ENCODE assay signal across 19 mouse cellular contexts in genomic region chr12:51403987-51404586, GRCm38 (mm10). TPM values are rescaled to one million over a fixed set of nuclear protein-coding genes. Genes with fewer than 3 reads are reported as not detected.
DNase-seq lines count a peak whose midpoint lies in the region; ATAC-seq and TF ChIP-seq lines count a peak whose summit lies in the region.
"Had no signal": no experiment of that assay in that cellular context is flagged by ENCODE, and none has a peak within 500 bp of the region (broad histone marks: within the 10 kb centered on the region; RNA-seq: fewer than 3 reads in every experiment).

No protein-coding gene starts in this region.

- 51% methylated on average over 4 of the region's 4 CpGs for WGBS in heart, postnatal 0 days

- H3K36me3 ChIP-seq in heart, postnatal 0 days (replicated peaks; ENCODE audit: control insufficient read depth, insufficient read depth, low read length), result peaks cover 54% of the 10 kb centered on the region

- no peak for TF ChIP-seq CTCF in heart, postnatal 0 days (IDR thresholded peaks at IDR 0.05; ENCODE audit: low read depth)

- peak; percentile 10 for DNase-seq in heart, postnatal 0 days (ENCODE audit: low spot score)
- DNase-seq in heart, postnatal 4 days, result no peak
- DNase-seq in thymus, postnatal 0 days (ENCODE audit: low spot score), result peak; percentile 4
- DNase-seq in thymus, postnatal 14 days, result no peak
- peak; percentile 14 for DNase-seq in c-Kit-positive CD71-positive TER-119-negative erythroid progenitor cells, embryonic 14.5 days (ENCODE audit: low read depth)
- DNase-seq in adrenal gland, postnatal 25 days, result no peak
- DNase-seq in cerebellum, adult 11 months, result no peak
- DNase-seq: adrenal gland, adult 8-10 months; cerebellum, adult 8-10 months; heart, adult 18-20 months; layer of hippocampus, postnatal 36 days; lung, postnatal 14 days; right cerebral cortex, postnatal 14 days; thymus, postnatal 4 days had no signal

- H3K4me3 ChIP-seq in heart, postnatal 0 days (ENCODE audit: low read depth, low read length), result no peak overlapping the region
- H3K4me3 ChIP-seq: embryonic facial prominence, embryonic 13.5 days; hindbrain, embryonic 12.5 days; midbrain, embryonic 13.5 days; neural tube, embryonic 15.5 days had no signal

- H3K4me2 ChIP-seq in heart, postnatal 0 days (ENCODE audit: low read depth, low read length), result no peak overlapping the region
- H3K4me2 ChIP-seq: embryonic facial prominence, embryonic 13.5 days; hindbrain, embryonic 12.5 days; midbrain, embryonic 13.5 days; neural tube, embryonic 15.5 days had no signal

- no peak overlapping the region for H3K9ac ChIP-seq in heart, postnatal 0 days (replicated peaks; ENCODE audit: low read depth, low read length)
- H3K9ac ChIP-seq: embryonic facial prominence, embryonic 13.5 days; hindbrain, embryonic 12.5 days; midbrain, embryonic 13.5 days; neural tube, embryonic 15.5 days had no signal

- no peak for ATAC-seq in heart, postnatal 0 days (ENCODE audit: insufficient read depth, low read depth)
- ATAC-seq: midbrain, embryonic 13.5 days had no signal

- no peak overlapping the region for H3K27ac ChIP-seq in heart, postnatal 0 days (ENCODE audit: low read depth)
- H3K27ac ChIP-seq: embryonic facial prominence, embryonic 13.5 days; hindbrain, embryonic 12.5 days; midbrain, embryonic 13.5 days; neural tube, embryonic 15.5 days had no signal

- no peaks in the 10 kb centered on the region for H3K9me3 ChIP-seq in heart, postnatal 0 days (replicated peaks; ENCODE audit: control insufficient read depth, low read length)
- H3K9me3 ChIP-seq: embryonic facial prominence, embryonic 13.5 days; G1E; hindbrain, embryonic 12.5 days; midbrain, embryonic 13.5 days; neural tube, embryonic 15.5 days had no signal

- H3K4me1 ChIP-seq in heart, postnatal 0 days (ENCODE audit: control insufficient read depth, insufficient read depth), result no peaks in the 10 kb centered on the region
- H3K4me1 ChIP-seq: embryonic facial prominence, embryonic 13.5 days; hindbrain, embryonic 12.5 days; midbrain, embryonic 13.5 days; neural tube, embryonic 15.5 days had no signal

- no peak for TF ChIP-seq EP300 in heart, postnatal 0 days (IDR thresholded peaks at IDR 0.05; ENCODE audit: low read depth)

- H3K27me3 ChIP-seq in heart, postnatal 0 days (ENCODE audit: control insufficient read depth, insufficient read depth, low read length), result no peaks in the 10 kb centered on the region
- H3K27me3 ChIP-seq: embryonic facial prominence, embryonic 13.5 days; hindbrain, embryonic 12.5 days; midbrain, embryonic 13.5 days; neural tube, embryonic 15.5 days had no signal

RNA-seq across cellular contexts. Expression of gene Scfd1, which starts 26.8 kb away (rescaled TPM):
- 23.4 and 33.9 TPM in 2 replicates for total RNA-seq in heart, postnatal 0 days (2014; rRNA removed; ENCODE audit: low replicate concordance)
- polyA plus RNA-seq in heart, postnatal 0 days (2015; fragmentation: Nextera tagmentation; extraction: Ambion mirVana), result 54.1 and 54.2 TPM in 2 replicates
- total RNA-seq in heart, postnatal 4 days (2021), result 10 to 100 TPM; 40.4 to 40.7 TPM
- 65.5 and 66.0 TPM in 2 replicates for polyA plus RNA-seq in thymus, postnatal 0 days (2015; fragmentation: Nextera tagmentation; extraction: Ambion mirVana)
- 65.0 and 72.2 TPM in 2 replicates for total RNA-seq in adrenal gland, postnatal 25 days (2021)

RNA-seq across cellular contexts. Expression of gene G2e3, which starts 56.2 kb away (rescaled TPM):
- total RNA-seq in heart, postnatal 0 days (2014; rRNA removed; ENCODE audit: low replicate concordance), result 14.7 and 22.5 TPM in 2 replicates
- polyA plus RNA-seq in heart, postnatal 0 days (2015; fragmentation: Nextera tagmentation; extraction: Ambion mirVana), result 6.2 and 6.8 TPM in 2 replicates
- 10 to 100 TPM; 15.7 to 16.8 TPM for total RNA-seq in heart, postnatal 4 days (2021)
- polyA plus RNA-seq in thymus, postnatal 0 days (2015; fragmentation: Nextera tagmentation; extraction: Ambion mirVana), result 23.7 and 28.0 TPM in 2 replicates
- total RNA-seq in adrenal gland, postnatal 25 days (2021), result 13.7 and 18.2 TPM in 2 replicates

Comparison
In these comparisons a context has a peak if more than half of its experiments do, and no peak if none do; other contexts are left out.
1. DNase-seq: peak in heart, postnatal 0 days (single experiment), thymus, postnatal 0 days (single experiment) and c-Kit-positive CD71-positive TER-119-negative erythroid progenitor cells, embryonic 14.5 days (single experiment); none in heart, postnatal 4 days (single experiment), thymus, postnatal 14 days (single experiment), adrenal gland, postnatal 25 days (single experiment) and cerebellum, adult 11 months (single experiment).